Mouse (Mus musculus) heart, embryonic 13.5 days (tissue): ENCODE data around the gene Sh3glb1. TPM values are rescaled to one million over a fixed set of nuclear protein-coding genes. Genes with fewer than 3 reads are reported as not detected.
"Not testable (repeated sequence)": the region's sequence is repeated elsewhere in the genome, so short reads cannot be mapped to it uniquely, and the experiment has no call there.

Source experiments
- ATAC-seq: fragments of 200-750 bp; cut with Nextera tagmentation; 2 replicates; pipeline ENCODE4 v1.8.0; 2017; ENCODE audit warnings: moderate TSS enrichment; ENCODE audit not compliant: insufficient number of reproducible peaks, low FRiP score, low TSS enrichment; ENCODE audit errors: extremely low read depth
- H3K27ac ChIP-seq: fragments of 300-500 bp; sonication (generic); replicated peaks from 2 replicates; pipeline ENCODE4 v1.5.1; 2015; ENCODE audit warnings: moderate library complexity, mild to moderate bottlenecking, inconsistent platforms
- H3K27me3 ChIP-seq: fragments of 300-500 bp; sonication (generic); replicated peaks from 2 replicates; pipeline ENCODE4 v1.6.1; 2015; ENCODE audit warnings: mild to moderate bottlenecking, inconsistent platforms
- H3K36me3 ChIP-seq: fragments of 300-500 bp; sonication (generic); 2 replicates; pipeline ENCODE4 v1.6.1; 2015; ENCODE audit warnings: mild to moderate bottlenecking, inconsistent platforms
- H3K4me1 ChIP-seq: fragments of 300-500 bp; sonication (generic); 2 replicates; pipeline ENCODE4 v1.6.1; 2015; ENCODE audit warnings: inconsistent platforms
- H3K4me2 ChIP-seq: fragments of 300-500 bp; sonication (generic); 2 replicates; pipeline ENCODE4 v1.6.1; 2015; ENCODE audit warnings: inconsistent platforms, mild to moderate bottlenecking, moderate library complexity
- H3K4me3 ChIP-seq: fragments of 300-500 bp; sonication (generic); 2 replicates; pipeline ENCODE4 v1.5.1; 2015; ENCODE audit warnings: moderate library complexity, mild to moderate bottlenecking, inconsistent platforms
- H3K9ac ChIP-seq: fragments of 300-500 bp; sonication (generic); 2 replicates; pipeline ENCODE4 v1.6.1; 2015; ENCODE audit warnings: inconsistent platforms, mild to moderate bottlenecking, moderate library complexity
- H3K9me3 ChIP-seq: fragments of 300-500 bp; sonication (generic); 2 replicates; pipeline ENCODE4 v1.6.1; 2016; ENCODE audit warnings: inconsistent platforms
- WGBS: fragments of 180-500 bp; shearing (Covaris S2); methylation state at CpG from one replicate; pipeline ENCODE4 v1.1.7; 2015; ENCODE audit warnings: mixed read lengths; 5-methylcytosine and 5-hydroxymethylcytosine counted together
- polyA plus RNA-seq: library from polyadenylated mRNA; unstranded; fragments of >200 nt; fragmentation: Nextera tagmentation; extraction: Ambion mirVana; gene quantifications from 2 replicates; pipeline ENCODE4 v1.2.1, GENCODE M21; 2015

Gene Sh3glb1
- polyA plus RNA-seq: 124 and 134 TPM in 2 replicates

DNA sequence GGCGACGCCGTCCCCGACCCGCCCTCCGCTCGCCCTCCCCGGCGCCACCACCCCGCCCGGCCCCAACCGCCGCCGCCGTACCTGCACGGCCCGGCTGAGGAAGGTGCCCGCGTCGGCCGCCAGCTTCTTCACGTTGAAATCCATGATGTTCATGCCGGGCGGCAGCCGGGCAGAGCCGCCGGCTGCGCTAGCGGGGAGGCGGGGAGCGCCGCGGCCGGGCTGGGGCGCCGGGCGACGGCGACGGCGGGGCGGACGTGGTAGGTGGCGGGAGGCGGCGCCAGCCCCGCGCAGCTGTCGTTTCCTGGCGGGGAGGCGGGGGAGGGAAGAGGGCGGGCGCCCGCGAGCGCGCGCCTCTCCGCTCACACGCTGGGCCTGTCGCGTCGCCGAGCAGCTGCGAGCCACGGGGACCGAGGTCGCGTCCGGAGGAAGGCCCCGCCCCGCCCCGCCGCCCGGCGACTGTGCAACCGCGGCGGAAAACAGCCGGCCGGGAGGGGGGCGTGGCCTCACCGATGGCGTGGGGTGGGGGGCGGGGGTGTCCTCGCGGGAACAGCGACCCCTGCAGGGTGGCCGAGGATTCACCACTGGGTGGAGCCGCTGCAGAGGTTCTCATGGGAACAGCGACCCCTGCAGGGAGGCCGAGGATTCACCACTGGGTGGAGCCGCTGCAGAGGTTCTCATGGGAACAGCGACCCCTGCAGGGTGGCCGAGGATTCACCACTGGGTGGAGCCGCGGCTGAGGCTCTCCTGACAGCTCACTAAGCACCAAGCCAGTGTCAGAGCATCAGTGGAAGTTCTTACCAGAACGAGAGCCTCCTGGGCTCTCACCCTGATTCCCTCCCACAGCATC is at the start of gene Sh3glb1:
Gene Sh3glb1 (minus strand): TSS at position 435 of the 847 bp plus-strand sequence.
- no peaks in the 10 kb centered on the region for H3K9me3 ChIP-seq
- H3K36me3 ChIP-seq: no peaks in the 10 kb centered on the region
- peak; percentile 89 for ATAC-seq
- no peaks in the 10 kb centered on the region for H3K27me3 ChIP-seq
- H3K4me1 ChIP-seq: peaks cover 46% of the 10 kb centered on the region
- peak within 1 kb of the TSS; percentile 79 for H3K4me2 ChIP-seq
- peak within 1 kb of the TSS; percentile 84 for H3K4me3 ChIP-seq
- WGBS: under 1% methylated on average over 91 of the region's 98 CpGs
- H3K27ac ChIP-seq: peak within 1 kb of the TSS; percentile 100
- H3K9ac ChIP-seq: peak within 1 kb of the TSS; percentile 98

GRCm38 (mm10) chr3:144765161-144765560 is 45.0 kb upstream of the Sh3glb1 start:
- Histone ChIP-seq H3K27me3 (no peaks in the 10 kb centered on the region), H3K36me3 (no peaks in the 10 kb centered on the region), H3K9me3 (no peaks in the 10 kb centered on the region), H3K27ac (no peak overlapping the region), H3K4me3 (no peak overlapping the region), H3K9ac (no peak overlapping the region), H3K4me1 (peaks cover 22% of the 10 kb centered on the region), H3K4me2 (no peak overlapping the region)
- 85% methylated on average over 4 of the region's 4 CpGs for WGBS
- no peak for ATAC-seq

DNA sequence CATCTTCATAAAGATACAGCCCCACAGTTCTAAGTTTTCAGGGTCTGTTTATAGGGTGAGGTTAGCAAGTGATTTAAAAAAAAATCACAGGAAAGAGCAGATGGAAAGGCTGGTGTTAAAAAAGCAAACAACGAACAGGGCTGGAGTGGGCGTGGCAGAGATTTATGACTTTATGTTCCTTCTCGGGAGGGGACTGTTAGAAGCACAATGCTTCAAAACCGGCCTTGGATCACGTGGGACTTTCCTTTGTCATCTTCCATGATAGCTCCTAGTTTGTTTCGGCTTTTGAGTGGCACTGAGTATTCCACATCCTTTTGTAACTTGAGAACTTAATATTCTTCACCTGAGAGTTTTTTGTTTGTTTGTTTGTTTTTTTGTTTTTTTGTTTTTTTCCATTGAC is 41.3 kb upstream of the Sh3glb1 start:
- H3K27ac ChIP-seq: peak overlapping the region; percentile 84
- WGBS: 43% methylated on average over 6 of the region's 6 CpGs

DNA sequence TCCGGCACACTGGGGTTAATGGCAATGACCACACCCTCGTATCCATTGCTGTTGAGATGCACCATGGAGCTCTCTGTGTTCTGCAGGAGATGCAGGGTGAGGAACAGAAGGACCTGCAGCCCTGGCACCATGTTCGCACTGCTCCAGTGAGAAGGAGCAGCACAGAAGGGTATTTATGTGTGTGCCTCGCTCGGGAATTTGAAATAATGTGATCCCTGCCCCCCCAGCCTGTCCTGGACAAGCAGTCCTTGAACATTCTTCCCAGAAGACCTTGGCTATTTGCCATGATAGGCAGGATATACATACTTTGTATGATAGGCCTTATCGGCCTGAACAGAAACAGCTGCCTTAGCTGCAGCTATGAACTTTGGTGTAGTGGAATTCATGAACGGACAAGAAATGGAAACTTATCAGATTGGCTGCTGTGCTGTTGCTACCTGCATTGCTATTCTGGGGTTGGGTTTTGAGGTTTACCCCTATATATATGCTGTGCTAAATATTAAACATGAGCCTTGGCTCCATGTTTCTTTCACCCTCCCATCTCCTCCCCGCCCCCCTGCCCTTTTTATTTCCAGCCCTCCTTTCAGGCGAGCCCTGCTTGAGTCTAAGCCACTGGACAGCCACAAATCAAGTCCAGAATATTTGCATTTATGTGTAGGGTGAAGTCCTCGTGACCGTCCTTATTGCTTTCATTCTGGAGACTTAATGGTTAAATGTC is 40.6 kb upstream of the Sh3glb1 start, which contains the start of gene Clca3a1:
Gene Clca3a1 (minus strand): TSS at position 386 of the 718 bp plus-strand sequence.
- ATAC-seq: peak; percentile 56; the same call in 1 of the 2 replicates
- peak within 1 kb of the TSS; percentile 43 for H3K4me3 ChIP-seq
- H3K9ac ChIP-seq: peak within 1 kb of the TSS; percentile 53

More for the DNA sequence above, 41.3 kb upstream of the Sh3glb1 start:
- Histone ChIP-seq H3K9me3 (no peaks in the 10 kb centered on the region), H3K4me1 (peaks cover 32% of the 10 kb centered on the region), H3K4me2 (peak overlapping the region; percentile 64), H3K27me3 (no peaks in the 10 kb centered on the region), H3K36me3 (0 out of 2 replicates have a peak, but pooled peaks cover 2% of the 10 kb centered on the region), H3K4me3 (no peak overlapping the region), H3K9ac (no peak overlapping the region)
- no peak for ATAC-seq

GRCm38 (mm10) chr3:144759719-144760118 is 39.6 kb upstream of the Sh3glb1 start:
- H3K9me3 ChIP-seq: no peaks in the 10 kb centered on the region
- H3K27me3 ChIP-seq: no peaks in the 10 kb centered on the region
- H3K4me3 ChIP-seq: peak overlapping the region; percentile 43
- ATAC-seq: no peak
- H3K4me1 ChIP-seq: peaks cover 24% of the 10 kb centered on the region
- H3K27ac ChIP-seq: peak overlapping the region; percentile 84
- peak overlapping the region; percentile 64 for H3K4me2 ChIP-seq
- peak overlapping the region; percentile 53 for H3K9ac ChIP-seq
- H3K36me3 ChIP-seq: peaks cover 17% of the 10 kb centered on the region
- WGBS: 64% methylated on average over 3 of the region's 3 CpGs

More for the DNA sequence above, 40.6 kb upstream of the Sh3glb1 start, which contains the start of gene Clca3a1:
- Histone ChIP-seq H3K4me2 (peak within 1 kb of the TSS; percentile 64), H3K4me1 (peaks cover 26% of the 10 kb centered on the region), H3K27me3 (no peaks in the 10 kb centered on the region), H3K9me3 (no peaks in the 10 kb centered on the region), H3K36me3 (peaks cover 7% of the 10 kb centered on the region), H3K27ac (peak within 1 kb of the TSS; percentile 84)
- 30% methylated on average over 11 of the region's 11 CpGs for WGBS

DNA sequence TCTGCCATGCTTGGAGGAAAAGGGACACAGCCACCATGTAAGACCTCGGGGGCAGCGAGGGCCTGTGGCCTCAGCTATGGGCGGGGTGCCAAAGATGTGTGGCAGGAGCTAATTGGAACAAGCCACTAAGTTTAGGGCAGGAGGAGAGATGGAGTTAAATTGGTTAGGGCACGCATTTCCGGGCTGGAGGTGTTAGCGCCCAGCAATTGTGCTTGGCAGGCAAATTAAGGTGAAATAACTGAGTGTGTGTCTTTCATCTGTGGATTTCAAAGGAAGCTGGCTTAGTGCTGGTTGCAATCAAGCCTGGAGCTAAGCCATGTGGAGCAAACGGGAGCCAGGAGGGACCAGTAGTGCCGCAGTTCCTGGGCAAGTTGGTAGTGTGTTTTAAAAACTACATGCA is 36.0 kb upstream of the Sh3glb1 start:
- Histone ChIP-seq H3K4me1 (peaks cover 17% of the 10 kb centered on the region), H3K36me3 (peaks cover 31% of the 10 kb centered on the region)
- H3K27ac ChIP-seq, H3K27me3 ChIP-seq, ATAC-seq, H3K9me3 ChIP-seq, H3K4me3 ChIP-seq, H3K9ac ChIP-seq, H3K4me2 ChIP-seq: not testable (repeated sequence)
- 73% methylated on average over 8 of the region's 8 CpGs for WGBS

- Histone ChIP-seq H3K36me3 (peaks cover 35% of the 10 kb centered on the region), H3K27ac (no peak overlapping the region), H3K27me3 (no peaks in the 10 kb centered on the region), H3K9me3 (no peaks in the 10 kb centered on the region), H3K4me1 (no peaks in the 10 kb centered on the region), H3K4me3 (no peak overlapping the region), H3K9ac (no peak overlapping the region), H3K4me2 (no peak overlapping the region)
- ATAC-seq: no peak
- WGBS: 10% methylated on average over 2 of the region's 2 CpGs
These were observed 33.0 kb upstream of the Sh3glb1 start for GRCm38 (mm10) chr3:144753120-144753519.

- H3K27me3 ChIP-seq, H3K4me1 ChIP-seq, ATAC-seq, H3K9me3 ChIP-seq, H3K9ac ChIP-seq, H3K4me3 ChIP-seq, H3K27ac ChIP-seq, H3K4me2 ChIP-seq: not testable (repeated sequence)
- 58% methylated on average over 20 of the region's 21 CpGs for WGBS
- peaks cover 33% of the 10 kb centered on the region for H3K36me3 ChIP-seq
These were observed 29.2 kb upstream of the Sh3glb1 start for GRCm38 (mm10) chr3:144749062-144749963.

DNA sequence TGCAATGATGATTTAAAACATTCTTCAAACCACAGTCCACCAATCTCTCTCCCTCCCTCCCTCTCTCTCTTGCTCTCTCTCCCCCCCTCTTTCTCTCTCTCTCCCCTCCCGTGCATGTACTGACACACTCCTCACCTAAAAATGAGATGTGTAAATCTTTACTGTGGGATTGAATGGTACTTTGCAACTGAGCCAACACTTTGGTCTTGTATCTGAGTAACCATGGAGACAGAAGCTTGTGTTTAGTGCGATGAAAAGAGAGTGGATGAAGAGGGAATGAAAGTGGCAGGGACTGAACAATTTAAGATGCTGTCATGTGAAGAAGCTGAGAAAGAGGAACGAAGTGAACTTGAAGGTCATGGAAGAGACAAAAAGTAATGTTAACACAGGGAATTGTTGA is 27.6 kb upstream of the Sh3glb1 start:
- not testable (repeated sequence) for H3K4me3 ChIP-seq, ATAC-seq, H3K4me2 ChIP-seq, H3K27ac ChIP-seq, H3K27me3 ChIP-seq, H3K4me1 ChIP-seq, H3K9me3 ChIP-seq, H3K9ac ChIP-seq
- WGBS: 28% methylated on average over 3 of the region's 3 CpGs
- H3K36me3 ChIP-seq: peaks cover 23% of the 10 kb centered on the region

DNA sequence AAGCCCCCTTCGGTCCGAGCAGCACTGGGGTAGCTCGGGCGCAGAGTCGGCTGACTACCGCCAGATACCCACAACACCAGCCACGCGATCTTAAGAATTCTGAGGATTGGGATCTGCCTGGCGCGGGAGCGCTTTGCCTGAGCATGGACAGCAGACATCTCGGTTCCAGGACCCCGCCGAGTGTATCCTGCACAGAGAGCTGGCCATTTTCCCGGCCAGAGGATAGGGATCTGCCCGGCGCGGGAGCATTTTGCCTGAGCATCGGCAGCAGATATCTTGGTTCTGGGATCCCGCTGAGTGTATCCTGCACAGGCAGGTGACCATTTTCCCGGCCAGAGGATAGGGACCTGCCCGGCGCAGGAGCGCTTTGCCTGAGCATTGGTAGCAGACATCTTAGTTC is 18.3 kb upstream of the Sh3glb1 start:
- H3K4me3 ChIP-seq, ATAC-seq, H3K9me3 ChIP-seq, H3K27me3 ChIP-seq, H3K27ac ChIP-seq, H3K4me1 ChIP-seq, H3K9ac ChIP-seq: not testable (repeated sequence)
- Histone ChIP-seq H3K36me3 (peaks cover 24% of the 10 kb centered on the region), H3K4me2 (peak overlapping the region; percentile 16; the same call in 1 of the 2 replicates)
- 61% methylated on average over 24 of the region's 24 CpGs for WGBS
